Mouse (Mus musculus) heart, postnatal 4 days (tissue): ENCODE results near the gene Necab3. TPM values are rescaled to one million over a fixed set of nuclear protein-coding genes. Genes with fewer than 3 reads are reported as not detected.
A peak's percentile ranks its signal among the peaks of the same experiment; 100 is the strongest.

ENCODE experiments used
- DNase-seq: peaks from one replicate; pipeline ENCODE4 v3.0.0; 2021
- total RNA-seq, 2 experiments: library from RNA; stranded (reverse); gene quantifications; 2 replicates each; pipeline ENCODE4 v1.2.3; 2021

The Necab3 gene
- total RNA-seq, result 1 to 10 TPM in 1 of 2 experiments, under 1 TPM in 1; 0.81 to 1.8 TPM

DNA sequence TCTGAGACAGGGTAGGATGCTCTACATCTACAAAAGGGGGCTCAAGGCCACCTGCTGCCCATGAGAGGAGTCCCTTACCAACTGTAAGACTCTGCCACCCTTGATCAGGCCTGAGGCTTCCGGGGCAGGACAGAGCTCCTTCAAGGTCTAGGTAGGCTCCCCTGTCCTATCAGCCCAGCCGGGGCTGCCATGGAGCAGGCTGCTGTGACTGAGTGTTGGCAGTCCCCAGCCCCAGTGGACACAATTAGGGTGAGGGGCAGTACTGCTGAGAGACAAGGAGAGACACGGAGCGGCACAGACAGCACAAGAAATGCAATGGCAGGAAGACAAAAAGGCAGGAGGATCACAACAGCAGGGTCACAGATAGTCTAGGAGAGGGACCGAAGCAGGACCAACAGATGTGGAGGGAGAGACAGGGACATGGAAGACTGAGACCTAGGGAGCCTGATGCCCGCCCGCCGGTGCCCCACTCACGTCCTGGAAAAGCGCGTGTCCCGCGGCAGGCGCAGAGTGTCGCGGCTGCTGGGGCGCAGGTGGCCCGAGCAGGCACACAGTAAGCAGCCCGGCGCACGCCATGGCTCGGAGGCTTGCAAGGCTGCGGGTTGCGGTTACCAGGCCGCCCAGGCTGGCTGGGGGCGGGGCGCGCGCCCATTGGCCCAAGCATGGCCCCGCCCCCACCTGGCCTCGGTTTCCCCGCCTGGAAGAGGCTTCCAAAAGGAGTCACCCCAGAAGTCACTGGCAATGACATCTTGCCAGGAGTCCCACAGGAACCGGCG is at the start of gene Necab3:
TSS of gene Necab3 (minus strand) at position 627 of the 776 bp plus-strand sequence.
- peak; percentile 45 for DNase-seq

DNA sequence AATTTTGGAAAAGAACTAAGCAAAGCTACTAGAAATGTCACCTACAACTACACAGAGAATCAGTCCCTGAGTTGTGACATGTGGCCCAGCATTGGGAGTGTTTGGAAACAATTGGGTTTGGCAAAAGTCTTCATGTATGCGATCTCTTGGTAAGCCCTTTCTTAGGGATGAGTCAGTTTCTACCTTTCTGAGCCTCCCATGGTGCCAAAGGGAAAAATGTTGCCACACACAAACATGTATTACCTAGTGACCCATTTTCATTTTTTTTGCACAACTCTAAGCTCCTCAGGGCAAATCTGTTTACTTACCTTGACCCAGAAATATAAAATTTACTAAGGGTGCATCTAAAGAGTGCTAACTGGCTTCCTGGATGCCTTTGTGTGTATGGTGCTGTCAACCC is 48.3 kb upstream of the Necab3 start:
- DNase-seq, result no peak

DNA sequence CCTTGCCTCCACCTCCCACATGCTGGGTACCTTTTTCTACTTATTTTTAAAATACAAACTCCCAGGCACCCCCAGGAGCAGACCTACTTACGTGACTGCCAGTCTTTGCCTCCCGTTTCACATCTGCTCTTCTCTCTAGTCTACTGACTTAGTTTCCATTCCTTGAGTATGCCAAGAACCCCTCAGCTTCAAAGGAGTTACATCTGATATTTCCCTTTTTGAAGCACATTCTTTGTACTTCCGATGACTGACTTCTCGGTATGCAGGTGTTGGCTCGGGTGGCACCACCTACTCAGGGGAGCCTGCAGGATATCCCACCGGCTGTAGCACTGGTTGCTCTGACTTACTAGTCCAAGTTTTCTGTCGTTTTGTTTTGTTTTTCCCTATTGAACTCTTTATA is 45.5 kb upstream of the Necab3 start:
- DNase-seq, result no peak

DNA sequence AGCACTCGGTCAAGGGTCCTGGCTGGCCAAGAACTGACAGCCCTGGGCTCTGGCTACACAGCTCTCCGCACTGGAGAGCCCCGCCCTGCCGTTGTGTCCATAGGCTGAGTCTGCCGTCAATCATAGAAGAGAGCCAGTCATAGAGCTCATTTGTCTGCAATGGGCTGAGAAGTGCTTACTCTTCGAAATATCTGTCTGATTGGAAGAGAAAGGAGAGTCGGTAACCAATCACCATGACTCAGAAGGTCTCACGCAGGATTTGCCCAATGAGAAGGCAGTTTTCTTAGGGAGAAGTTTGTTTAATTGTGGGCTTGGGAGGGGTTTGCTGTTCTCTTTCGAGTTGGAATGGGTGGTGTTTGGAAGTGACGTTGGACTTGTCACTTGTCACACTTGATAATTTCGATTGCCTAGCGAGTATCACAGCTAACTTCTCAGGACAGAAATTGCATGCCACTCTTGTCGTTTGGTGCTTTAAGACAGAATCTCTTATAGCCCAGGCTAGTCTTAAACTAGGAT is 45.0 kb upstream of the Necab3 start, which contains the start of gene Pxmp4:
TSS of gene Pxmp4 (minus strand) at position 71 of the 516 bp plus-strand sequence.
- DNase-seq, result peak; percentile 99

DNA sequence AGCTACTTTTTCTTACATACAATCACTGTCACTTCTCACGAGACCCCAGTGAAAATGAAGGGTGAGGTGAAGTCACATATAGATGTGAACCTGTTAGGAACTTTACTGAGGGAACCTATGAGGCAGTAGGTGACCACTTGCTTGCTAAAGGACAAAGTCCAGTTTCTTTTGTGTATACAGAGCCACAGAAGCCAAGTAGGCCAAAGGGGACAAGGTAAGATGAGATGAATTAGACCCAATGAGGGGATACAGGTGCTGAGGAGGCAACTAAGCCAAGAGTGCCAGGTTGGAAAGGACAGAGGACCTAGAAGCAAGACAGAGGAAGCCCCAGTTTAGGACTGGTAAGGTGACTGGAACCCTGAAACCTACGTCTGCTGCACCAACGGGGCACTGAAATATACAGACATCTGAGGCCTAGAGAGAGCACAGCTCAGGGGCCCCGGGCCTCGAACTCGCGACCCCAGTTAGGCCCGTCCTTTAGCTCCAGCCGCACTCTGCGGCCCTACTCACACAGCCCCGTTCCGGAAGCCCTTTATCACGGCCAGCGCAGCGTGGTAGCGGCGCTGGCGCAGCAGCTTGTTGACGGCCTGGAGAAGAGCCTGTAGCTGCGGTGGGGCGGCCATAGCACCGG is 44.4 kb upstream of the Necab3 start:
- DNase-seq, result no peak

DNA sequence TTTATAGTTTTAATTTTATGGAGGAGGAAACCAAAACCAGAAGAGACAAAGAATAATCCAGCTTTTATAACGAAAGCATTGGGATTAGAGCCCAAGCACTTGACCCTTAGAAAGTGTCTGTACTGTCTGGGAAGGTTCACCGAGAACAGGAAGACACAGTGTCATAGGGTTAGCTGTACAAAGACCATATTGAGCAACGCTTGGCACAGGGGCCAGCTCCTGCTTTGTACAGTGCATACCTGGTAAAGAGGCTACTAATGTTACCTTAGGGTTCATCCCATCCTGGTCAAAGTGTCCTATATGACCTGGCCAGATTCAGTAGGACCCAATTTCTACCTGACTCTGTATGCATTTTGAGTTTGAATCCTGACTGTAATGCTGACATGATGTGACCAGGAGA is 42.6 kb upstream of the Necab3 start:
- DNase-seq, result no peak

DNA sequence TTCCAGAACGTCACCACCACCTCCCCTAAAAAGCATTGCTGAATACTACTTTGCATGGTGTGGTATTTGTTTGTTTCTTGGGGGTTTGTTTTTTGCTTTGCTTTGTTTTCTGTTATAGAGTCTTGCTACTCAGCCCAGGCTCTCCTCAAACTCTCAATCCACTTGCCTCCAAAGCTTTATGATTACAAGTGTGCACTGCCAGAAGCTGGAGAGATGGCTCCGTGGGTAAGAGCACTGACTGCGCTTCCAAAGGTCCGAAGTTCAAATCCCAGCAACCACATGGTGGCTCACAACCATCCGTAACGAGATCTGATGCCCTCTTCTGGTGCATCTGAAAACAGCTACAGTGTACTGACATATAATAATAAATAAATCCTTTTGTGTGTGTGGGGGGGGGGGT is 41.9 kb upstream of the Necab3 start:
- no peak for DNase-seq

DNA sequence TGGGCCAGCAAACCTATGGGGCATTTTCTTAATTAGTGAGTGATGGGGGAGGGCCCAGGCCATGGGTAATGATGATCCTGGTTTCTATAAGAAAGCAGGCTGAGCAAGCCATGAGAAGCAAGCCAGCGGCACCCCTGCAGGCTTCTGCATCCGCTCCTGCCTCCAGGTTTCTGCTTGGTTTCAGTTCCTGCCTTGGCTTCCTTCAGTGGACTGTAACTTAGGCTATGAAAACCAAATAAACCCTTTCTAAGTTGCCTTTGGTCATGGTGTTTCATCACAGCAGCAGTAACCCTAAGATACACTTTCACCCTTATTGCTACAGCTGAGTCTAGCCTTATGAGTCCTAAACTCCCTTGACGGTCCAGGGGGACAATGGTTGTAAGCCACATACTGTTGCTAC is 38.7 kb upstream of the Necab3 start:
- no peak for DNase-seq

DNA sequence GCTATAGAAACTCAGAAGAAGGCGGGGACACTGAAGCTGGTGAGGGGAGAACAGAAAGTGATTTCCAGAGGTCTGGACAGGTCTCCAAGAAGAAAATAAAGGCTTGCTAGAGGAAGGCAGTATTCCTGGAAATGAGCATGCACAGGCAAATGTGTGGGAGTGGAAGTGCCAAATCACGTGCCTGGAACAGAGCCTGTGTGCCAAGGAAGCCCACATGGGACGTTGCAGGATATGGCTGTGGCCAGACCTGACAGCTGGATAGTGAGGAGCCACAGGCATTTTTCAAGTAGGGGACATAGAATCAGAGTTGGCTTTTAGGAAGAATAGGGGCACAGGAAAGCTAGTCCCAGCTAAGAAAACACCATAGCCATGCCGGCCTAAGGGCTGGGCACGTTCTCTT is 37.1 kb upstream of the Necab3 start:
- DNase-seq, result peak; percentile 40

DNA sequence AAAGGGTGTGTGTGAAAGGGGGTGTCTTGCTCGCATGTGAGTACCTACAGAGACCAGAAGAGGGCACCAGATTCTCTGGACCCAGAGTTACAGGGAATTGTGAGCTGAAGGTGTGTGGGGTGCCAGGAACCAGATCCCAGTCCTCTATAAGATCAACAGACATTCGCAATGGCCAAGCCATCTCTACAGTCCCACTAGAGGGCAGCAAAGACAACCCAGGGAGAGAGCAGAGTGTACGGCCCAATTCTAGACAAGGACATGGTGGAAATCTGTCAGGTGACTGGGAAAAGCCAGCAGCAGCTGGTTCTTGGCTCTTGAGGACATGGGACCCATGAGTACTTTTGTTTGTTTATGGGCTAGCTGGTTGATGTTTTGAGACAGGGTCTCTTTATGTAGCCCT is 34.3 kb upstream of the Necab3 start:
- DNase-seq, result peak; percentile 49

DNA sequence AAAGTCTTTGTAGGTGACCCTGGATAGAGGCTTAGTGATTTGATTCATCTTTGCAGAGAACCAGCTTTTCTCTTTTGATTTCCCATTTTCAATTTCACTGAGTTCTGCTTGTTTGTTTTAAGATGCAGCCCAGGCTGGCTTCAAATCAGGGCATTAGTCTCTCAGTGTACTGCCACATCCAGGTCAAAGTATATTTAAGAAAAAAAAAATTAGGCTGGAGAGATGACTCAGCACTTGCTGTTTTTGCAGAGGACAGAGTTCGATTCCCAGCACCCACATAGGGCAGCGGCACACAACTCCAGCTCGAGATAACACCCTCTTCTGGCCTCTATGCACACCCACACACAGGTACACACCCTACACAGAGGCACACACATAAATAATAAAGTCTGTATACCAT is 32.5 kb upstream of the Necab3 start:
- DNase-seq, result no peak

DNA sequence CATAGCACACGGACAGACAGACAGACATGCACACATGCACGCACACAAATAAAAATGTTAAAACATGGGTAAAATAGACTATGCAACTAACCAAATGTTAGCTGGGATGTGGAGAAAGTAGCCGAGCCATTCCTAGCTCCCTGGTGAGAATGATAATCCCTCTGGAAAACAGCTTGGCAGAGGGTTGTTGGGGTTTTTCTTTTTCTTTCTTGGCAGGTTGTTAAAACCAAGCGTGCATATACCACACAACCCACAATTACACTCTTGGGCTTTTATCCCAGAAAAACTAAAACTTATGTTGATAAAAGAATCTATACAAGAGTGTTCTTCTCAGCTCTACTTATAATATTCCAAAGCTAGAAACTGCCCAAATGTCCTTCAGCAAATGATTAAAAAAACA is 30.4 kb upstream of the Necab3 start:
- DNase-seq, result no peak

DNA sequence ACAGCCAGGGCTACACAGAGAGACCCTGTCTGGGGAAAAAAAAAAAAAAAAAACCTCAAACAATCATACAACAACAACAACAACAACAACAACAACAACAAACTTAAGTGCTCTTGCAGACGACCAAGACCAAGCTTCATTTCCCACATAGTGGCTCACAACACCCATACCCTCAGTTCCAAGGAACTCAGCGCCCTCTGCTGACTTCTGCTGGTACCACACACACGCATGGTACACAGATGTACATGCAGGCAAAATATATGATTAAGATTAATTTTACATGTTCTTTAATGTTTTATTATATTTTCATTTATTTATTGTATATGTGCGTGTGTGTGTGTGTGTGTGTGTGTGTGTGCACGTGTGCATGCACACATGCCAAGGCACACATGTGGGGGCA is 27.7 kb upstream of the Necab3 start:
- peak; percentile 64 for DNase-seq

DNA sequence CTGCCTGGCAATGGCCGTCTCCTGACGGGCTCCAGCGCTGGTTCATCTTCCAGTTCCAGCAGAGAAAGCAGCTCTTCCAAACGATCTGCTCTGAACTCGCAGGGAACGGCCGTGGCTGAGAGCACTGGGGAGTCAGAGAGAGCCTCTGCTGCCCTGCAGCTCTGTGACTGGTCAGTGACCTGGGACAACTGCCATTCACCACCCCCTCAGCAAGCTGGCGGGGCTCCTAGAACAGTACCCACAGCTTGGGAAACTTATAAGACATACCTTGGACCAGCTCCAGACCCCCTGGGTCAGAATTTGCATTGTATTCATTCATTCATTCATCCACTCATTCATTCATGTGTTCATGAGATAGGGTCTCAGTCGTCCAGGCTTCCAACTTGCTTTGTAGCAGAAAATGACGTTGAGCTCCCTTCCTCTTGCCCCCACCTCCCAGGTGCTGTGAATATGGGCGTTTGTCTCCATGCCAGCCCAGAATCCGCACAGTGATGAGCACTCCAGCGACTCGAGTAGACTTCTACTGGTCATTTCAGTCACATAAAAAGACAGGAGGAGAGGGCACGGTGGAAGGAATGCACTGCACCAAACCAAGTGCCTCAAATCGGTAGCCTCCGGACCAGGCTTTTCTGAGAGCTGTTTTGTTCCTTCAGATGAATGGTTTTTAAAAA is 26.4 kb upstream of the Necab3 start:
- DNase-seq, result no peak

DNA sequence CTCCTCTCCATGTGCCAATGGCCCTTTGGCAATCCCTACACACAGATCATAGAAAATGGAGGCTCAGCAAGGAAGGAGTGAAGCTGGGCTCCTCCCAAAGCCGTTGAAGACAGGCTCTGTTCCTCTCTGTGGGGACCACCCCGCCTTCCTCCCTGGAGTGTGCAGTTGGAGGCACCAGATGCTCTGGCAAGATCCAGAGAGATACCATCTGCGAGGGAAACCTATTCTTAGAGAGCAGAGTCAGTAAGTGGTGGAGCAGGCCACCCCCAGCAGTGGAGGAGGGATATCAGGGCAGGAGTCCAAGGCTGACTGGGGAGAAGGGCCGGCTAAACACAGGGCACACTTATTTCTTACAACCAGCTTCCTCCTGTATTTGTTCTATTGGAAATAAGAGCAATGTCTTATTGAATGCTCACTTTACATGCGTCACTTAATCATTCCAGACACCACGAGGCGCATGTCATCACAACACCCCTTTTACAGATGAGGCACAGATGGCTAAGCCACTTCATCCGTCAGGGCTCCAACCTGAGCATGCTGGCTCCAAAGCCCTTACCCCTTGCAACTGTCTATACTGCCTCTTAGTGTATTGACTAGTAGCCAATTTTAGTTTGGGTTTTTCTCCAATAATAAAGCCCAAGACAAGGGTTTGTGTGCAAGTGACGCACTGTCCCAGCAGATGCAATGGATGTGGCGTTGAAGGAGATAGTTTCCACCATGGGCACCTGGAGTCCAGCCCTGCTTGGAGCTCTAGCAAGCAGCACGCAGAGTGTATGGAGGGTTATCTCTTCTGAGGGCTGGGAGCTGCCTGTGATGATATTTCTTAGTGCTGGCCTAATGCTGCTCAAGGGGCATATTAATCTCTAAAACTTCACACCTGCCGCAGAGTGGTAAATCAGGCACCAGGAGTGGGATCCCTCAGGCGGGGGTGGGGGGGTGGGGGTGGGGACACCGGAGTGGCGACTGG is 25.5 kb upstream of the Necab3 start:
- DNase-seq, result peak; percentile 21

DNA sequence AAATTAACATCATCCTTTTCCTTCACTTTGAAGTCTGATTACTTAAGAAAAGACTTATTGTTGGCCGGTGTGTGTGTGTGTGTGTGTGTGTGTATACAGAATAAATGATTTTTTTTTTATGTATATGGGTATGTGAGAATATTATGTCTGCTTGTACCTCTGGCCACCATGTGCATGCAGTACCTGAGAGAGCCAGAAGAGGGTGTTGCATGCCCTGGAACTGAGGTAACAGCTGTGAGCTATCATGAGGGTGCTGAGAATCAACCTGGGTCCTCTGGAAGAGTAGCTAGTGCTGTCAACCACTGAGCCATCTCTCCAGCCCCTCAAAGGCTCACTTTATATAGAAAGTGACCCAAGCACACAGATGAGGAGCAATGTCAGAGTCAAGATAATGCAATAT is 22.7 kb upstream of the Necab3 start:
- DNase-seq, result no peak

DNA sequence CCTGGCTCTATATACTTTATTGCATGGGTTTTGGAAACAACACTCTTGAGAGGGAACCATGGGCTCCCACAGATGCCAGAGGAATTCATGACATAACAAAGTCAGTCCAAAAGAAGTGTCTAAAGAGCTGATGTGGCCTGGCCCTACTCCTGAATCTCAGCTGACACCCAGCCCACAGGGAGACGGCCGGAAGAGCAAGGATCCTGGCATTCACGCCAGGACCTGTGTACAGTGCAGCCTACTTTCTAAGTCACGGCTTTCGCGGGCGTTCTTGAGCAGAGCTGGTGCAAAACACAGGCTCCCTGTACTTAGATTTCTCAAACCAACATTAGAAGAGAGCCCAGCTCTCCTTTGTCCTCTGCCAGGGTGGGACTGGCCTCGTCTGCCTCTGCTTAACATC is 21.9 kb upstream of the Necab3 start:
- peak; percentile 52 for DNase-seq

DNA sequence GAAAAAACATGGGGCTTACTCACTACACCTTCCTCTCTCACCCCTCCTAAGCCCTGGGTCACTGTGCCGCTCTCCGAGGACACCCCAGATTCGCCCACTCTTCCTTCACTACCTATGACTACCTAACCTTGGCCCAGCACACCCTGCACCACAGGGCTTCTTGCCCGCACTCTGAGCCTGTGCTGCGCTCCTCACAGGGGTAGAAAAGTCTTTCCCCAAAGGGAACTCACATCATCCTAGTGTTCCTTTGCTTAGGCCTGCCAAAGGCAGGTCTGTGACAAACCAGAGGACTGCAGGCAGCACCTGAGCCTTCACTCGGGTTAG is 19.0 kb upstream of the Necab3 start:
- DNase-seq, result no peak

DNA sequence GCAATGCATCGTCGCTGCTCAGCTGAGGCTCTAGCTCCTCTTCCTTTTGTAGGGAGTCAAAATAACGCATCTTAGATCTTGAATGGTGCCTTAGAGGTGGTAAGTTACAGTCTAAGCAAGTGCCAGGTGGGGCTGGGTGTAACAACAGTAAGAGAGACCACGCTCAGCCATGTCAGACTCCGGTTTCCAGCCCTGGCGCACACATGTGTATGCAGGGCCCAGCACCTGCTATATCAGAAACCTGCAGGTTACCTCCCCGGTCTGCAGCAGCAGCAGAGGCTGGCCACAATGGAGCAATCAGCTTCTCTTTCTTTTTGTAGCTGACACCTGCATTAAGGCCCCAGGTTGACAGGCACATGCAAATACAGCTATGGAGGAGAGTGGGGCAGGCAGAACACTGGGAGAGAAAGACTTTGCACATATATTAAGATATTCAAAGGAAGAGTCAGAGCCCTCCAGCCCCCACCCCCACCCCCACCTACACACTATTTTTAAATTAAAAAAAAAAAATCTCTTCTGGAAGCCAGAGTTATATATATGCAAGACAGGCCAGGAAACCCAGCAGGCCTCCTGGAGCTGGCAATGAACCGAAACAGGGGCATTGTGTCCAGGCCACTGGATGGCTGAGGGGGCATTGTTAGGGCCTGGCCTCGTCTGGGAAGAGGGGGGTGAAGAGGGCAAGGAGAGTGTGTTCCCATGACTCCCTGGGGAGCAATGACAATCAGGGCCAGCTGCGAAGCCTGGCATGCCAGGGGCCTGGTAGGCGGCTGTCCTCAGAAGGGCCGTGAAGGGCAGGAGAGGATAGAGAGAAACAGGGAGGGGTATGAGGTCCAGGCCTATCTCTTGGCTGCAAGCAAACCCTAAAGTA is 18.4 kb upstream of the Necab3 start:
- DNase-seq, result no peak

DNA sequence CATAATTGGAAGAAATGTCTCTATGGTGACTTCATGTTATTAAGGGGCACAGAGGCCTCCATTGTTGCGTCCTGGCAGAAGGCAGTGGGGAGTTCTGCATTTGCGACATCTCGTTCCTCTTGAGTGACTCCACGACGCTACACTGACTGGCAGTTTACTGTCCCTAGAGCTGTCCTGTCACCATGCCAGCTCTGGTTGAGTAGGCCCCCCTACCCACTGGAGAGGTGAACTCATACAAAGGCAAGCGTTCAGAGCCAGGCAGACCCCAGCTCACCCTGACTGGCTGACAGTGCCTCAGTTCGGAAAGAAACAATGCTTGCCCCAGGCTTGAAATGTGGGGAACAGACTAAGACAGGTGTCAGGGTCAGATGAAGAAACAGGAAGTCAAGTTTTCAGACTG is 15.6 kb upstream of the Necab3 start:
- DNase-seq, result no peak

DNA sequence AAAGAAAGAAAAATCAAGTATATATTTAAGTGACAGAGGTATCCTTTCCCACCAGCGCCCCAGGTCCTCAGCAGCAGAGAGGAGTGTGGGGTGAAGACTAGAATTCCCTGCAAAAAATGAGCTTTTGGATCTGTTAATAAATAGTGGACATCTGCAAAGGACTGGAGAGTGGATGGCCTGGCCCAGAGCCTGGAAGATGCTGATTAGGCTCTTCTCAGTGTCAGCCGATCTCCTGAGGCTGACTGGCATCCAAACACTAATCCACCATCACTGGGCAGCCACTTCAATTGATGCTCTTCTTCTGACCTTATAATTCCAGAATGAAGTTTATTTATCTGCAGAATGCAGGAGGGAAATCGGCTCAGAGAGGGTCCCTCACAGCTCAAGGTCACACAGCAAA is 14.3 kb upstream of the Necab3 start:
- no peak for DNase-seq
